Mouse (Mus musculus): ENCODE results near the gene Purb. TPM values are rescaled to one million over a fixed set of nuclear protein-coding genes. Genes with fewer than 3 reads are reported as not detected.

Gene Purb
- polyA plus RNA-seq, 1 experiment from 2014 or later = 8.7 TPM

GRCm38 (mm10) chr11:6514837-6515236, 39.1 kb upstream of the Purb start:
- H3K9me3 ChIP-seq (replicated peaks; ENCODE audit: control insufficient read depth, low read length) = no peaks in the 10 kb centered on the region
- no peaks in the 10 kb centered on the region for H3K27me3 ChIP-seq (replicated peaks; ENCODE audit: control insufficient read depth, insufficient read depth, low read length)
- H3K36me3 ChIP-seq (ENCODE audit: control insufficient read depth, insufficient read depth, low read length) = no peaks in the 10 kb centered on the region
- no peak overlapping the region for H3K9ac ChIP-seq (ENCODE audit: low read length)
- whole genome bisulfite sequencing = 46% methylated on average over 7 of the region's 7 CpGs
- H3K27ac ChIP-seq (ENCODE audit: low read depth, low read length) = no peak overlapping the region
- H3K4me1 ChIP-seq (ENCODE audit: control insufficient read depth, insufficient read depth, low read length) = no peaks in the 10 kb centered on the region
- no peak overlapping the region for H3K4me3 ChIP-seq (ENCODE audit: low read depth, low read length)
- DNase-seq (ENCODE audit: low spot score) = no peak
- no peak overlapping the region for H3K4me2 ChIP-seq (ENCODE audit: low read length)
- no peak for ATAC-seq

GRCm38 (mm10) chr11:6508269-6508876, 32.7 kb upstream of the Purb start:
- H3K36me3 ChIP-seq (ENCODE audit: control insufficient read depth, insufficient read depth, low read length) = no peaks in the 10 kb centered on the region
- no peak for DNase-seq (ENCODE audit: low spot score)
- H3K27me3 ChIP-seq (replicated peaks; ENCODE audit: control insufficient read depth, insufficient read depth, low read length) = no peaks in the 10 kb centered on the region
- no peak overlapping the region for H3K4me3 ChIP-seq (ENCODE audit: low read depth, low read length)
- ATAC-seq = no peak
- H3K4me1 ChIP-seq (ENCODE audit: control insufficient read depth, insufficient read depth, low read length) = no peaks in the 10 kb centered on the region
- H3K27ac ChIP-seq (ENCODE audit: low read depth, low read length) = no peak overlapping the region
- 56% methylated on average over 1 of the region's 1 CpGs for WGBS
- no peaks in the 10 kb centered on the region for H3K9me3 ChIP-seq (replicated peaks; ENCODE audit: control insufficient read depth, low read length)
- no peak overlapping the region for H3K4me2 ChIP-seq (ENCODE audit: low read length)
- H3K9ac ChIP-seq (ENCODE audit: low read length) = no peak overlapping the region

GRCm38 (mm10) chr11:6506516-6506915, 30.8 kb upstream of the Purb start:
- ATAC-seq (no peak), DNase-seq (ENCODE audit: low spot score) (no peak)
- 89% methylated on average over 9 of the region's 9 CpGs for WGBS

GRCm38 (mm10) chr11:6504689-6505088, 29.0 kb upstream of the Purb start:
- Histone ChIP-seq H3K9me3 (replicated peaks; ENCODE audit: control insufficient read depth, low read length) (no peaks in the 10 kb centered on the region), H3K9ac (ENCODE audit: low read length) (no peak overlapping the region), H3K27me3 (replicated peaks; ENCODE audit: control insufficient read depth, insufficient read depth, low read length) (no peaks in the 10 kb centered on the region), H3K4me3 (ENCODE audit: low read depth, low read length) (no peak overlapping the region), H3K27ac (ENCODE audit: low read depth, low read length) (no peak overlapping the region), H3K4me1 (ENCODE audit: control insufficient read depth, insufficient read depth, low read length) (no peaks in the 10 kb centered on the region), H3K36me3 (ENCODE audit: control insufficient read depth, insufficient read depth, low read length) (no peaks in the 10 kb centered on the region), H3K4me2 (ENCODE audit: low read length) (no peak overlapping the region)
- ATAC-seq = no peak
- 76% methylated on average over 6 of the region's 6 CpGs for WGBS
- DNase-seq (ENCODE audit: low spot score) = no peak

More at GRCm38 (mm10) chr11:6506516-6506915, 30.8 kb upstream of the Purb start:
- Histone ChIP-seq H3K27ac (ENCODE audit: low read depth, low read length) (no peak overlapping the region), H3K27me3 (replicated peaks; ENCODE audit: control insufficient read depth, insufficient read depth, low read length) (no peaks in the 10 kb centered on the region), H3K4me1 (ENCODE audit: control insufficient read depth, insufficient read depth, low read length) (no peaks in the 10 kb centered on the region), H3K36me3 (ENCODE audit: control insufficient read depth, insufficient read depth, low read length) (no peaks in the 10 kb centered on the region), H3K4me2 (ENCODE audit: low read length) (no peak overlapping the region), H3K9me3 (replicated peaks; ENCODE audit: control insufficient read depth, low read length) (no peaks in the 10 kb centered on the region), H3K4me3 (ENCODE audit: low read depth, low read length) (no peak overlapping the region), H3K9ac (ENCODE audit: low read length) (no peak overlapping the region)

- WGBS = 74% methylated on average over 3 of the region's 3 CpGs
- H3K9me3 ChIP-seq (replicated peaks; ENCODE audit: control insufficient read depth, low read length) = no peaks in the 10 kb centered on the region
Measured at GRCm38 (mm10) chr11:6504226-6504625, 28.5 kb upstream of the Purb start.

GRCm38 (mm10) chr11:6502506-6502905, 26.8 kb upstream of the Purb start:
- H3K9me3 ChIP-seq (replicated peaks; ENCODE audit: control insufficient read depth, low read length) = no peaks in the 10 kb centered on the region
- H3K27ac ChIP-seq (ENCODE audit: low read depth, low read length) = no peak overlapping the region
- DNase-seq (ENCODE audit: low spot score) (no peak), ATAC-seq (no peak)
- 97% methylated on average over 2 of the region's 2 CpGs for WGBS
- no peaks in the 10 kb centered on the region for H3K4me1 ChIP-seq (ENCODE audit: control insufficient read depth, insufficient read depth, low read length)
- no peaks in the 10 kb centered on the region for H3K36me3 ChIP-seq (ENCODE audit: control insufficient read depth, insufficient read depth, low read length)
- H3K4me3 ChIP-seq (ENCODE audit: low read depth, low read length) = no peak overlapping the region
- no peak overlapping the region for H3K4me2 ChIP-seq (ENCODE audit: low read length)
- no peak overlapping the region for H3K9ac ChIP-seq (ENCODE audit: low read length)
- no peaks in the 10 kb centered on the region for H3K27me3 ChIP-seq (replicated peaks; ENCODE audit: control insufficient read depth, insufficient read depth, low read length)

More at GRCm38 (mm10) chr11:6504226-6504625, 28.5 kb upstream of the Purb start:
- Histone ChIP-seq H3K9ac (ENCODE audit: low read length) (no peak overlapping the region), H3K27ac (ENCODE audit: low read depth, low read length) (no peak overlapping the region), H3K27me3 (replicated peaks; ENCODE audit: control insufficient read depth, insufficient read depth, low read length) (no peaks in the 10 kb centered on the region), H3K4me1 (ENCODE audit: control insufficient read depth, insufficient read depth, low read length) (no peaks in the 10 kb centered on the region), H3K36me3 (ENCODE audit: control insufficient read depth, insufficient read depth, low read length) (no peaks in the 10 kb centered on the region), H3K4me2 (ENCODE audit: low read length) (no peak overlapping the region), H3K4me3 (ENCODE audit: low read depth, low read length) (no peak overlapping the region)
- no peak for DNase-seq (ENCODE audit: low spot score)
- ATAC-seq = no peak

- Histone ChIP-seq H3K9ac (ENCODE audit: low read length) (no peak overlapping the region), H3K27ac (ENCODE audit: low read depth, low read length) (no peak overlapping the region), H3K9me3 (replicated peaks; ENCODE audit: control insufficient read depth, low read length) (no peaks in the 10 kb centered on the region), H3K4me2 (ENCODE audit: low read length) (no peak overlapping the region), H3K36me3 (ENCODE audit: control insufficient read depth, insufficient read depth, low read length) (no peaks in the 10 kb centered on the region), H3K27me3 (replicated peaks; ENCODE audit: control insufficient read depth, insufficient read depth, low read length) (no peaks in the 10 kb centered on the region), H3K4me1 (ENCODE audit: control insufficient read depth, insufficient read depth, low read length) (no peaks in the 10 kb centered on the region), H3K4me3 (ENCODE audit: low read depth, low read length) (no peak overlapping the region)
- DNase-seq (ENCODE audit: low spot score) = no peak
- 84% methylated on average over 12 of the region's 12 CpGs for WGBS
- ATAC-seq = no peak
Measured at GRCm38 (mm10) chr11:6497311-6497948, 21.7 kb upstream of the Purb start.

GRCm38 (mm10) chr11:6489691-6490503, 14.2 kb upstream of the Purb start:
- no peak overlapping the region for H3K9ac ChIP-seq (ENCODE audit: low read length)
- H3K27ac ChIP-seq (ENCODE audit: low read depth, low read length) = no peak overlapping the region
- 48% methylated on average over 6 of the region's 6 CpGs for WGBS
- H3K9me3 ChIP-seq (replicated peaks; ENCODE audit: control insufficient read depth, low read length) = no peaks in the 10 kb centered on the region
- no peak overlapping the region for H3K4me2 ChIP-seq (ENCODE audit: low read length)
- no peaks in the 10 kb centered on the region for H3K27me3 ChIP-seq (replicated peaks; ENCODE audit: control insufficient read depth, insufficient read depth, low read length)
- DNase-seq (ENCODE audit: low spot score) (peak; percentile 14), ATAC-seq (no peak)
- H3K36me3 ChIP-seq (ENCODE audit: control insufficient read depth, insufficient read depth, low read length) = no peaks in the 10 kb centered on the region
- H3K4me3 ChIP-seq (ENCODE audit: low read depth, low read length) = no peak overlapping the region
- H3K4me1 ChIP-seq (ENCODE audit: control insufficient read depth, insufficient read depth, low read length) = no peaks in the 10 kb centered on the region

GRCm38 (mm10) chr11:6489257-6489656, 13.5 kb upstream of the Purb start:
- H3K4me3 ChIP-seq (ENCODE audit: low read depth, low read length) = no peak overlapping the region
- H3K4me1 ChIP-seq (ENCODE audit: control insufficient read depth, insufficient read depth, low read length) = no peaks in the 10 kb centered on the region
- H3K9ac ChIP-seq (ENCODE audit: low read length) = no peak overlapping the region
- DNase-seq (ENCODE audit: low spot score) (no peak), ATAC-seq (no peak)
- H3K27ac ChIP-seq (ENCODE audit: low read depth, low read length) = no peak overlapping the region
- no peaks in the 10 kb centered on the region for H3K9me3 ChIP-seq (replicated peaks; ENCODE audit: control insufficient read depth, low read length)
- H3K27me3 ChIP-seq (replicated peaks; ENCODE audit: control insufficient read depth, insufficient read depth, low read length) = no peaks in the 10 kb centered on the region
- no peaks in the 10 kb centered on the region for H3K36me3 ChIP-seq (ENCODE audit: control insufficient read depth, insufficient read depth, low read length)
- 81% methylated on average over 7 of the region's 7 CpGs for WGBS
- H3K4me2 ChIP-seq (ENCODE audit: low read length) = no peak overlapping the region

Measured in forebrain, embryonic 14.5 days (tissue).